Mouse (Mus musculus): ENCODE results near the gene Itih2. TPM values are rescaled to one million over a fixed set of nuclear protein-coding genes. Genes with fewer than 3 reads are reported as not detected.

The Itih2 gene
- polyA plus RNA-seq, 1 experiment from 2014 or later = 2.1 TPM

- no peak overlapping the region for H3K27ac ChIP-seq (ENCODE audit: low read length)
- ATAC-seq = no peak
Observed at GRCm38 (mm10) chr2:10071751-10072150, 59.4 kb downstream of the Itih2 start.

DNA sequence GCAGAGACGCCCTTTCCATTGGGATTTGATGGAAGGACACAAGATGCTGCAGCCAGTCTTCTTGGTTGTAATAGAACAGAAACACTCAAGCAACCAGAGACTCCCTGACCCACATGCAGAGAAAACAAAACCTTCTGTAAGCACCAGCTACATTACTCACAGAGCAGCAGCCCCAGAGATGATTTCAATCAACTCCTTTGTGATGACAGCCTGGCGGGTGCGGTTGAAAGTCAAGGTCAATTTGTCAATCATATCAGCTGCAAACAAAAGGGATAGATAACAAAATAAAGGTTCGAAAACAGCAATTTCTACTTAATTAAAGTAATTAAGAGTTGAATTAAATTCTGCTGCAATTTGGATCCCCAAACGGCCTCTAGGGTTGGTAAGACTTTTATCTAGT, 72.4 kb downstream of the Itih2 start:
- H3K27me3 ChIP-seq (replicated peaks; ENCODE audit: control insufficient read depth, insufficient read depth, low read length) = no peaks in the 10 kb centered on the region
- no peak overlapping the region for H3K27ac ChIP-seq (ENCODE audit: low read length)
- H3K4me3 ChIP-seq (replicated peaks; ENCODE audit: low read length) = no peak overlapping the region
- no peak overlapping the region for H3K9ac ChIP-seq (replicated peaks; ENCODE audit: low read depth, low read length)
- H3K36me3 ChIP-seq (ENCODE audit: control insufficient read depth, insufficient read depth) = peaks cover 49% of the 10 kb centered on the region
- no peaks in the 10 kb centered on the region for H3K4me1 ChIP-seq (replicated peaks; ENCODE audit: control insufficient read depth, insufficient read depth, low read length)
- no peak overlapping the region for H3K4me2 ChIP-seq (ENCODE audit: low read length)
- 78% methylated on average over 5 of the region's 5 CpGs for WGBS
- H3K9me3 ChIP-seq (ENCODE audit: control insufficient read depth, low read length) = no peaks in the 10 kb centered on the region
- no peak for ATAC-seq

More at GRCm38 (mm10) chr2:10071751-10072150, 59.4 kb downstream of the Itih2 start:
- no peaks in the 10 kb centered on the region for H3K9me3 ChIP-seq (ENCODE audit: control insufficient read depth, low read length)
- no peak overlapping the region for H3K4me2 ChIP-seq (ENCODE audit: low read length)
- no peaks in the 10 kb centered on the region for H3K27me3 ChIP-seq (replicated peaks; ENCODE audit: control insufficient read depth, insufficient read depth, low read length)
- H3K4me1 ChIP-seq (replicated peaks; ENCODE audit: control insufficient read depth, insufficient read depth, low read length) = no peaks in the 10 kb centered on the region
- H3K9ac ChIP-seq (replicated peaks; ENCODE audit: low read depth, low read length) = no peak overlapping the region
- peaks cover 6% of the 10 kb centered on the region; the same call in 1 of the 2 replicates for H3K36me3 ChIP-seq (ENCODE audit: control insufficient read depth, insufficient read depth)
- H3K4me3 ChIP-seq (replicated peaks; ENCODE audit: low read length) = no peak overlapping the region
- WGBS = 91% methylated on average over 7 of the region's 7 CpGs

- no peak overlapping the region for H3K9ac ChIP-seq (replicated peaks; ENCODE audit: low read depth, low read length)
- H3K4me2 ChIP-seq (ENCODE audit: low read length) = no peak overlapping the region
- H3K36me3 ChIP-seq (ENCODE audit: control insufficient read depth, insufficient read depth) = peaks cover 26% of the 10 kb centered on the region
- no peak overlapping the region for H3K4me3 ChIP-seq (replicated peaks; ENCODE audit: low read length)
- H3K4me1 ChIP-seq (replicated peaks; ENCODE audit: control insufficient read depth, insufficient read depth, low read length) = peaks cover 13% of the 10 kb centered on the region
- WGBS = 100% methylated on average over 1 of the region's 1 CpGs
- H3K27ac ChIP-seq (ENCODE audit: low read length) = no peak overlapping the region
- no peaks in the 10 kb centered on the region for H3K9me3 ChIP-seq (ENCODE audit: control insufficient read depth, low read length)
- ATAC-seq = no peak
- H3K27me3 ChIP-seq (replicated peaks; ENCODE audit: control insufficient read depth, insufficient read depth, low read length) = no peaks in the 10 kb centered on the region
Observed at GRCm38 (mm10) chr2:10051996-10052395, 79.2 kb downstream of the Itih2 start.

DNA sequence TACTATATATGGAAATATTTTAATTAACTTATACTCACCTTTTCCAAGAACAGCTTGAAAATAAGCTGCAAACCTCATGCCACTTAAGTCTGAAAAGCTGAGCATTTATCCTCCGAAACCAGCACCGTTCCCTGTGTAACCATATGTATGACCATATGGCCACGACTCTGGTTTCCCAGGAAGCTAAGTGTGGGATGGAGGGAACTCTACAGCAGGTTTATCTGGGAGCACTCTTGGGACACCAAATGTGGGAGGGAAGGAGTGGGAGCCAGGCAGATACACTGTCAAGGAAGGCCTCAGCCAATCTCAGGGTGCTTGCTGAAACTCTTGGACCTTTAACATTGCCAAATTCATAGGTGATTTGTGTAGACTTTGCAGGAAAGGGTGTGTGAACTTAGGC, 80.3 kb downstream of the Itih2 start:
- H3K4me3 ChIP-seq (replicated peaks; ENCODE audit: low read length) = no peak overlapping the region
- no peak overlapping the region for H3K9ac ChIP-seq (replicated peaks; ENCODE audit: low read depth, low read length)
- H3K4me2 ChIP-seq (ENCODE audit: low read length) = no peak overlapping the region
- peaks cover 18% of the 10 kb centered on the region for H3K36me3 ChIP-seq (ENCODE audit: control insufficient read depth, insufficient read depth)
- H3K9me3 ChIP-seq (ENCODE audit: control insufficient read depth, low read length) = no peaks in the 10 kb centered on the region
- WGBS = 75% methylated on average over 3 of the region's 3 CpGs
- peaks cover 14% of the 10 kb centered on the region for H3K4me1 ChIP-seq (replicated peaks; ENCODE audit: control insufficient read depth, insufficient read depth, low read length)
- no peaks in the 10 kb centered on the region for H3K27me3 ChIP-seq (replicated peaks; ENCODE audit: control insufficient read depth, insufficient read depth, low read length)
- no peak for ATAC-seq
- no peak overlapping the region for H3K27ac ChIP-seq (ENCODE audit: low read length)

DNA sequence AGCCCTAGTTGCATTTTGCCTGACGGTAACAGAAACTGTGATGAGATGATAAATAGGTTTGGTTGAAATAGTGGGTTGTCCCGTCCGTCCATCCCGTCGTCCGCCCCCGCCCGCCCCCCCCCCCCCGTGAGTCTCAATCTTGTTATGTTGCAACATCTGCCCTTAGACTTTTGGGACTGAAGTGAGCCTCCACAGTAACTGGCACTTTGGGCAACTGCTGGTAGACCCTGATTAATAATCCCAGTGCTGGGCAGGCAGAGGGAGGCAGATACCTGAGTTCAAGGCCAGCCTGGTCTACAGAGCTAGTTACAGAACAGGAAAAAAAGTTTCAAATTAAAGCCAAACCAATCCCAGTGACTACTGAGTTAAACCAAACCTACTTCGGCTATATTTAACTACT, 81.7 kb downstream of the Itih2 start:
- WGBS = 17% methylated on average over 8 of the region's 10 CpGs
- H3K36me3 ChIP-seq (ENCODE audit: control insufficient read depth, insufficient read depth) = peaks cover 6% of the 10 kb centered on the region

GRCm38 (mm10) chr2:10048461-10048860, 82.7 kb downstream of the Itih2 start, which contains the start of gene Taf3:
Gene Taf3, minus strand, starts transcription at chr2:10048596.
- WGBS = under 1% methylated on average over 36 of the region's 36 CpGs
- ATAC-seq = peak; percentile 94
- no peaks in the 10 kb centered on the region for H3K9me3 ChIP-seq (ENCODE audit: control insufficient read depth, low read length)

More for the DNA sequence above, 81.7 kb downstream of the Itih2 start:
- H3K4me3 ChIP-seq (replicated peaks; ENCODE audit: low read length) = peak overlapping the region; percentile 96
- H3K4me2 ChIP-seq (ENCODE audit: low read length) = peak overlapping the region; percentile 74
- no peak overlapping the region for H3K27ac ChIP-seq (ENCODE audit: low read length)
- H3K27me3 ChIP-seq (replicated peaks; ENCODE audit: control insufficient read depth, insufficient read depth, low read length) = no peaks in the 10 kb centered on the region
- ATAC-seq = no peak
- 0 out of 2 replicates have a peak overlapping the region, but pooled peaks have one; percentile 44 for H3K9ac ChIP-seq (replicated peaks; ENCODE audit: low read depth, low read length)
- no peaks in the 10 kb centered on the region for H3K9me3 ChIP-seq (ENCODE audit: control insufficient read depth, low read length)
- peaks cover 14% of the 10 kb centered on the region for H3K4me1 ChIP-seq (replicated peaks; ENCODE audit: control insufficient read depth, insufficient read depth, low read length)

DNA sequence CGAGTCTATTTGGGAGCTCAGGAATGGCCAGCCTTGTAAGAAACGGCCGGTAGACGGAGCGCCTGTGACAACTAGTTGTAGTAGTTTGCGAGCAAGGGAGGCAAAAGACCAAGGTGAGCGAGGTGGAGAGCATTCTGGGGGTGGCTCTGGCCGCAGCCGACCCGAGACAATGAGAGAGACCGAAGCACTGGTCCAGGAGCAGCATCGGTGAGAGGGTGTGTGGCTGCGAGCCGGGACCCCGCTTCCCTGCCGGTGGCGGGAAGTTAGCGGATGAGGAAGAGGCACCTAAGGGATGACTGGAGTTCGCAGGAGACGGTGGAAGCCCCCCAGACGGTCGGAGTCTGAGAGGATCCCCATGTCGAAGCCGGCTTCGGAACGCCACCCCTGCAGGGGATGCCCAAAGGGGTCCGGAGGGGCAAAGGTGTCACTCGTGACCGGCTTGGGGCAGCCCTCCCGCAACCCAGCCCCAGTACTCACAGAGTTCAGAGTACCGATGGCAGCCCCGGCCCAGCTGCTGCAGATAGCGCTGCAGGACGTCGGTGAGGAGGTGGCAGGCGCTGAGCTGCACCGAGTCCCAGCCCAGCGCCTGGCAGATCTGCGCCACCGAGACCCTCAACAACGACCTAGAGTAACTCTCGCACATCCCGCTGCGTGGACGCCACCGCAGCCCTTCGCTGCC, 83.3 kb downstream of the Itih2 start:
- under 1% methylated on average over 47 of the region's 47 CpGs for WGBS
- H3K27ac ChIP-seq (ENCODE audit: low read length) = peak overlapping the region; percentile 56; the same call in 1 of the 2 replicates
- peak overlapping the region; percentile 88 for H3K9ac ChIP-seq (replicated peaks; ENCODE audit: low read depth, low read length)
- peak overlapping the region; percentile 96 for H3K4me3 ChIP-seq (replicated peaks; ENCODE audit: low read length)
- peak; percentile 77 for ATAC-seq
- peak overlapping the region; percentile 82 for H3K4me2 ChIP-seq (ENCODE audit: low read length)
- no peaks in the 10 kb centered on the region for H3K9me3 ChIP-seq (ENCODE audit: control insufficient read depth, low read length)
- no peaks in the 10 kb centered on the region for H3K36me3 ChIP-seq (ENCODE audit: control insufficient read depth, insufficient read depth)
- peaks cover 14% of the 10 kb centered on the region for H3K4me1 ChIP-seq (replicated peaks; ENCODE audit: control insufficient read depth, insufficient read depth, low read length)
- no peaks in the 10 kb centered on the region for H3K27me3 ChIP-seq (replicated peaks; ENCODE audit: control insufficient read depth, insufficient read depth, low read length)

More at GRCm38 (mm10) chr2:10048461-10048860, 82.7 kb downstream of the Itih2 start, which contains the start of gene Taf3:
- peak within 1 kb of the TSS; percentile 88 for H3K9ac ChIP-seq (replicated peaks; ENCODE audit: low read depth, low read length)
- H3K27ac ChIP-seq (ENCODE audit: low read length) = peak within 1 kb of the TSS; percentile 56; the same call in 1 of the 2 replicates
- H3K4me1 ChIP-seq (replicated peaks; ENCODE audit: control insufficient read depth, insufficient read depth, low read length) = peaks cover 14% of the 10 kb centered on the region
- peak within 1 kb of the TSS; percentile 96 for H3K4me3 ChIP-seq (replicated peaks; ENCODE audit: low read length)
- H3K36me3 ChIP-seq (ENCODE audit: control insufficient read depth, insufficient read depth) = no peaks in the 10 kb centered on the region
- H3K27me3 ChIP-seq (replicated peaks; ENCODE audit: control insufficient read depth, insufficient read depth, low read length) = no peaks in the 10 kb centered on the region
- H3K4me2 ChIP-seq (ENCODE audit: low read length) = peak within 1 kb of the TSS; percentile 82

Other genes starting within 250 kb of the Itih2 start
- not detected in 2 replicates for gene 9230102O04Rik, start 241.9 kb downstream of the Itih2 start, polyA plus RNA-seq (2015; fragmentation: Nextera tagmentation; extraction: Ambion mirVana)
- 0.42 and 2.2 TPM in 2 replicates for gene Gata3, start 241.4 kb downstream of the Itih2 start, polyA plus RNA-seq (2015; fragmentation: Nextera tagmentation; extraction: Ambion mirVana)
- 14.3 and 14.5 TPM in 2 replicates for gene Taf3, start 82.8 kb downstream of the Itih2 start, polyA plus RNA-seq (2015; fragmentation: Nextera tagmentation; extraction: Ambion mirVana)
- gene Atp5c1, start 50.9 kb downstream of the Itih2 start, polyA plus RNA-seq (2015; fragmentation: Nextera tagmentation; extraction: Ambion mirVana) = 543 and 544 TPM in 2 replicates
- gene Kin, start 50.8 kb downstream of the Itih2 start, polyA plus RNA-seq (2015; fragmentation: Nextera tagmentation; extraction: Ambion mirVana) = 34.2 and 39.8 TPM in 2 replicates
- 3.7 and 6.0 TPM in 2 replicates for gene Itih5, start 22.2 kb upstream of the Itih2 start, polyA plus RNA-seq (2015; fragmentation: Nextera tagmentation; extraction: Ambion mirVana)
- 2.3 and 3.7 TPM in 2 replicates for gene Sfmbt2, start 239.1 kb upstream of the Itih2 start, polyA plus RNA-seq (2015; fragmentation: Nextera tagmentation; extraction: Ambion mirVana)

Measured in forebrain, embryonic 16.5 days (tissue).